Mouse (Mus musculus) olfactory bulb, adult 2 months (tissue): ENCODE results near the gene Troap. TPM values are rescaled to one million over a fixed set of nuclear protein-coding genes. Genes with fewer than 3 reads are reported as not detected.

Experiments used
- H3K27ac ChIP-seq: fragments of 200-500 bp; 2 replicates; pipeline ENCODE4 v1.5.1; 2012; ENCODE audit warnings: low read depth, low read length; ENCODE audit not compliant: insufficient read depth
- H3K4me1 ChIP-seq: fragments of 200-500 bp; 2 replicates; pipeline ENCODE4 v1.6.1; 2012; ENCODE audit warnings: low read length; ENCODE audit not compliant: control insufficient read depth, insufficient read depth
- H3K4me3 ChIP-seq: fragments of 200-500 bp; 2 replicates; pipeline ENCODE4 v1.5.1; 2012; ENCODE audit warnings: mild to moderate bottlenecking, low read depth, low read length, moderate library complexity; ENCODE audit not compliant: insufficient read depth
- CTCF ChIP-seq: fragments of 200-500 bp; IDR thresholded peaks from 2 replicates; pipeline ENCODE4 v1.5.1; 2012; ENCODE audit warnings: low read depth, mild to moderate bottlenecking, low read length, moderate library complexity; ENCODE audit not compliant: insufficient read depth
- POLR2A ChIP-seq: fragments of 200-500 bp; IDR thresholded peaks from 2 replicates; pipeline ENCODE4 v1.6.1; 2012; ENCODE audit warnings: mild to moderate bottlenecking, low read depth, low read length, moderate library complexity; ENCODE audit not compliant: insufficient read depth
- WGBS: fragments of 180-500 bp; shearing (Covaris S2); methylation state at CpG from one replicate; pipeline ENCODE4 v1.1.7; 2018; 5-methylcytosine and 5-hydroxymethylcytosine counted together
- polyA plus RNA-seq: library from polyadenylated mRNA; stranded (reverse); fragments of >200 nt; gene quantifications from 2 replicates; pipeline ENCODE4 v1.2.4, GENCODE M21; 2012; ENCODE audit warnings: low replicate concordance; ENCODE audit not compliant: missing spikeins, insufficient read depth, insufficient read length

Gene Troap
- polyA plus RNA-seq, 1 experiment = not detected

- TF ChIP-seq POLR2A (no peak), CTCF (peak; percentile 74)
- 6% methylated on average over 56 of the region's 56 CpGs for WGBS
- H3K4me1 ChIP-seq = peaks cover 38% of the 10 kb centered on the region
- H3K4me3 ChIP-seq = peak overlapping the region; percentile 54
- no peak overlapping the region for H3K27ac ChIP-seq
These were observed 19.2 kb downstream of the Troap start for GRCm38 (mm10) chr15:99093291-99094258.

DNA sequence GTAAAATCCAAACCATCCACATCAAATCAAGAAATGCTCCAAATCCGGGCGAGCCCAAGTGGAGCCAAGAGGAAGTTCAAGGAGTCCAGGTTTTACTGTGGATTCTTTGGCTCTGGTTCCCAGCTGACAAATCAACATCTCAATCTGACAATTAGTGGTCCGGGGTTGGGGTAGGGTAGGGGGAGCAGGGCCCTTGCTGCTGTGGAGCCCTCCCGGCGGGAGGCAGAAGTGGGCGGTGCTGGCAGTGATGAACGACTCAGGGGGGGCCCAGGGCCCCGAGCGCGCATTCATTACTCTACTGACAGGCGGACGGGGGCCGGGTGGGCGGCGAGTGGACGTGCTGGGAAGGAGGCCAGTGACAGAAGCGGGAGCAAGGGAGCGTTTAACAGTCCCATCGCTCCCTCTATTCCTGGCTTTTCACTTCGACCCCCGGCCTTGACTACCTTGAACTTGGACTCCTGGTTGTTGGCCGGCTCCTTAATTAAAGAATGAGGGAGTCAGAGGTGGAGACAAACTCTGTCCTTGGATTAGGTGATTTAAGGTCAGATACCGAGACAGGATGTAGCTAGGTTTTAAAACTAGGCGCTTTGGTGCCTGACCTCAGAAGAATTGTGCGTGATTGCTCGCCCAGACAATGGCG, 20.4 kb downstream of the Troap start:
- TF ChIP-seq CTCF (no peak), POLR2A (no peak)
- WGBS = 19% methylated on average over 27 of the region's 27 CpGs
- H3K4me1 ChIP-seq = peaks cover 41% of the 10 kb centered on the region
- H3K4me3 ChIP-seq = no peak overlapping the region
- H3K27ac ChIP-seq = no peak overlapping the region

- H3K4me1 ChIP-seq = peaks cover 41% of the 10 kb centered on the region
- WGBS = 66% methylated on average over 6 of the region's 6 CpGs
These were observed 21.0 kb downstream of the Troap start for GRCm38 (mm10) chr15:99095356-99095755.

GRCm38 (mm10) chr15:99096061-99096793, 21.9 kb downstream of the Troap start:
- TF ChIP-seq CTCF (no peak), POLR2A (no peak)
- no peak overlapping the region for H3K27ac ChIP-seq
- H3K4me3 ChIP-seq = no peak overlapping the region
- WGBS = 34% methylated on average over 24 of the region's 24 CpGs
- peaks cover 41% of the 10 kb centered on the region for H3K4me1 ChIP-seq

More at GRCm38 (mm10) chr15:99095356-99095755, 21.0 kb downstream of the Troap start:
- Histone ChIP-seq H3K27ac (no peak overlapping the region), H3K4me3 (no peak overlapping the region)
- TF ChIP-seq CTCF (no peak), POLR2A (no peak)

GRCm38 (mm10) chr15:99096831-99097500, 22.6 kb downstream of the Troap start:
- TF ChIP-seq POLR2A = no peak
- Histone ChIP-seq H3K4me3 (peak overlapping the region; percentile 32), H3K27ac (no peak overlapping the region), H3K4me1 (peaks cover 41% of the 10 kb centered on the region)
- WGBS = 2% methylated on average over 57 of the region's 58 CpGs

DNA sequence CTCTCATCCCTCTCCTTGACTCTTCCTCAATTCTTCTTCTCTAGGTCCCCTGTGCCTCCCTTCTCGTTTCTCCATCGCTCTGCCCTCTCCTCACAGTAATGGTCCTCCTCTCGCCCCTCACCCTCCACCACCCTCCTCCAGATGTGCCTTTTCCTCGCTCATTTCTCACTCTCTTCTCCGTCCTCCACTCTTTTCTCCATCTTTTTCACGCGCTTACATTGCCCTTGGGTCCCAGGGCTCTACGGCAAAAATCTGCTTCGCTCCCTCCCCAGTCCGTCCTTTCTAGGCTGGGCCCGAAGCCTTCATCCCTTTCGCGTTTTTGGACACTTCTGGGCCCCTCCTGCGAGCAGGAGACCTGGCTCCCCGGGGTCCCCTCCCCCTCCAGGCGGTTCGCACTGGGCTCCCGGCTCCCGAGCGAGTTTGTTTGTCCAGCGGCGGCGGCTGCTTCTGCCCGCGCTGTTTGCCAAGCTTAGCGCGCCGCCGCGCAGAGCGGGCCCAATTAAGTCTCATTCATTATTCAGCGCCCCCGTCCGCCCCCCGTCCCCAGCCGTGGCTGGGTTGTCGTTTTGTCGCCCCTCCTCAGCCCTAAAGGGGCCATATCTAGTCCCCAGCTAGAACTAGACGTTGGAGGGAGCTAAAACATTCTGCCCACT, 23.6 kb downstream of the Troap start:
- TF ChIP-seq CTCF (no peak), POLR2A (no peak)
- WGBS = 2% methylated on average over 39 of the region's 39 CpGs
- H3K4me3 ChIP-seq = peak overlapping the region; percentile 33
- peaks cover 39% of the 10 kb centered on the region for H3K4me1 ChIP-seq
- H3K27ac ChIP-seq = no peak overlapping the region

DNA sequence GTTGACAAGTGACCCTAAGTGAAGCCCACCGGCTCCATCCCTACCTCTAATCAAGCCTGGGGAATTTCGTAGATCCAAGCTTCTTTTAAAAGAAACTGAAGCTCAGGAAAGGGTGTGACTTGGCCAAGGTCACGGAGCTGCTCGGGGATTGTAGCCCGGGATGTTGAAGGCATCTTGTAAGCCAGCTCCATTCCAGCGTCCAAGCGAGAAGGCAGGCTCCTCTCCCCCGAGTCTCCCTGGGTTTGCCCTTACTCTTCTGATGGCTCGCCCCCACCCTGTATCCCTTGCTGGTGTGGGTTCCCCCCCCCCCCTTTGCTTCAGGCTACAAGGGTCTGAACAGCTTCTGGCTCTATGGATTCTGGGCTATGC, 24.1 kb downstream of the Troap start:
- peaks cover 34% of the 10 kb centered on the region for H3K4me1 ChIP-seq
- 14% methylated on average over 9 of the region's 9 CpGs for WGBS
- no peak for TF ChIP-seq CTCF
- TF ChIP-seq POLR2A = no peak
- 0 out of 2 replicates have a peak overlapping the region, but pooled peaks have one; percentile 33 for H3K4me3 ChIP-seq
- H3K27ac ChIP-seq = no peak overlapping the region

DNA sequence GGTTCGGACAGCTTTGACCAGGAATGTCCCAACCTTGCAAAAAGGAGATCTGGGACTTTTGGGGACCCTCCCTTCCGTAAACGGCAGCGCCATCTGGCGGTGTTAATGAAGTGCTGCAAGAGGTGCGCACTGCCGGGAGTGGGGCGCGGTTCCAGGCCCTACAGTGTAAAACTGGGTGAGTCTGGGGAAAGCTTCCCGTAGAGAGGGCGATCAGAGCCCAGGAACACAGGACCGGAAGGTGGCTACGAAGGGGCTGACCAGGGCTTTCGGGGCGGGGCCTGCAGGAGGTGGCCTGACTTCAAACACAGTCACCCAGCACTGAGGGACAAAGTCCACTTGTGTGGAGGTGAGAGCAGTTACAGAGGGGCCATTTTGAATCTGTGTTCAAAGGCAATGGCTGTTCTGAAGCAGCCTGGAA, 24.8 kb downstream of the Troap start:
- WGBS = 4% methylated on average over 15 of the region's 15 CpGs
- Histone ChIP-seq H3K27ac (no peak overlapping the region), H3K4me1 (peaks cover 29% of the 10 kb centered on the region), H3K4me3 (no peak overlapping the region)
- TF ChIP-seq POLR2A = no peak
- peak; percentile 76 for TF ChIP-seq CTCF
